ENCODE assay signal across 23 mouse cellular contexts in genomic region chr12:107852921-107853320, GRCm38 (mm10).
DNase-seq lines count a peak whose midpoint lies in the region; ATAC-seq and TF ChIP-seq lines count a peak whose summit lies in the region.
"Had no signal": no experiment of that assay in that cellular context is flagged by ENCODE, and none has a peak within 500 bp of the region (broad histone marks: within the 10 kb centered on the region; RNA-seq: fewer than 3 reads in every experiment).

No protein-coding gene starts in this region.

- no peaks in the 10 kb centered on the region for H3K4me1 ChIP-seq in forebrain, embryonic 11.5 days (replicated peaks; ENCODE audit: control insufficient read depth, insufficient read depth, low read length)
- H3K4me1 ChIP-seq in forebrain, embryonic 13.5 days = no peaks in the 10 kb centered on the region
- H3K4me1 ChIP-seq in lung, embryonic 14.5 days (ENCODE audit: insufficient read depth) = peaks cover 3% of the 10 kb centered on the region; the same call in 1 of the 2 replicates
- no peaks in the 10 kb centered on the region for H3K4me1 ChIP-seq in lung, postnatal 0 days (ENCODE audit: insufficient read depth, low read depth, low read length)
- H3K4me1 ChIP-seq in stomach, embryonic 14.5 days (ENCODE audit: control insufficient read depth, insufficient read depth, low read length) = no peaks in the 10 kb centered on the region
- H3K4me1 ChIP-seq in stomach, postnatal 0 days (replicated peaks; ENCODE audit: control insufficient read depth, insufficient read depth) = peaks cover 2% of the 10 kb centered on the region; the same call in 1 of the 2 replicates
- H3K4me1 ChIP-seq: forebrain, embryonic 10.5 days had no signal

- 66% methylated on average over 7 of the region's 7 CpGs for WGBS in forebrain, embryonic 11.5 days
- WGBS in forebrain, embryonic 13.5 days = 78% methylated on average over 7 of the region's 7 CpGs
- 44% methylated on average over 7 of the region's 7 CpGs for WGBS in lung, embryonic 14.5 days
- WGBS in lung, postnatal 0 days = 38% methylated on average over 7 of the region's 7 CpGs
- WGBS in stomach, embryonic 14.5 days = 38% methylated on average over 7 of the region's 7 CpGs
- 40% methylated on average over 7 of the region's 7 CpGs for WGBS in stomach, postnatal 0 days

- DNase-seq in forebrain, embryonic 11.5 days (ENCODE audit: low spot score) = peak; percentile 39
- peak; percentile 66 for DNase-seq in lung, embryonic 14.5 days
- DNase-seq in lung, postnatal 10 days = no peak
- DNase-seq in lung, postnatal 0 days (ENCODE audit: low spot score) = peak; percentile 56
- DNase-seq in lung, postnatal 4 days = no peak
- DNase-seq in stomach, postnatal 0 days (ENCODE audit: low spot score) = no peak
- DNase-seq: adrenal gland, adult 2 months; adrenal gland, postnatal 10 days; adrenal gland, postnatal 25 days; cerebellum, adult 11 months; cerebellum, adult 18-20 months; cerebellum, adult 8-10 months; cerebellum, adult 9-11 months; cerebellum, postnatal 14 days; cerebellum, postnatal 36 days had no signal

- ATAC-seq in forebrain, embryonic 11.5 days (replicated peaks; ENCODE audit: low FRiP score) = no peak
- ATAC-seq in forebrain, embryonic 13.5 days = no peak
- peak; percentile 45; the same call in 1 of the 2 replicates for ATAC-seq in lung, embryonic 14.5 days (ENCODE audit: insufficient read depth)
- ATAC-seq in lung, postnatal 0 days = peak; percentile 42
- peak; percentile 25; the same call in 1 of the 2 replicates for ATAC-seq in stomach, embryonic 14.5 days (ENCODE audit: insufficient number of reproducible peaks, insufficient read depth, low FRiP score, low read depth)
- ATAC-seq in stomach, postnatal 0 days (ENCODE audit: low FRiP score, low TSS enrichment) = no peak
- ATAC-seq: forebrain, embryonic 14.5 days; forebrain, embryonic 16.5 days had no signal

- H3K27ac ChIP-seq in forebrain, embryonic 11.5 days (ENCODE audit: low read depth, low read length) = no peak overlapping the region
- H3K27ac ChIP-seq in forebrain, embryonic 13.5 days = no peak overlapping the region
- no peak overlapping the region for H3K27ac ChIP-seq in lung, embryonic 14.5 days (ENCODE audit: low read depth)
- no peak overlapping the region for H3K27ac ChIP-seq in lung, postnatal 0 days (ENCODE audit: low read length)
- H3K27ac ChIP-seq in stomach, embryonic 14.5 days (ENCODE audit: low read length) = no peak overlapping the region
- H3K27ac ChIP-seq in stomach, postnatal 0 days (replicated peaks) = no peak overlapping the region
- H3K27ac ChIP-seq: embryonic facial prominence, embryonic 13.5 days; embryonic facial prominence, embryonic 15.5 days; forebrain, embryonic 10.5 days had no signal

- H3K9ac ChIP-seq in forebrain, embryonic 11.5 days (ENCODE audit: low read length) = no peak overlapping the region
- H3K9ac ChIP-seq in forebrain, embryonic 13.5 days = no peak overlapping the region
- H3K9ac ChIP-seq in lung, embryonic 14.5 days = no peak overlapping the region
- H3K9ac ChIP-seq in lung, postnatal 0 days (replicated peaks; ENCODE audit: low read depth) = no peak overlapping the region
- H3K9ac ChIP-seq in stomach, embryonic 14.5 days (replicated peaks; ENCODE audit: low read depth, low read length) = no peak overlapping the region
- H3K9ac ChIP-seq in stomach, postnatal 0 days (ENCODE audit: low read length) = no peak overlapping the region
- H3K9ac ChIP-seq: embryonic facial prominence, embryonic 13.5 days; embryonic facial prominence, embryonic 15.5 days had no signal

- TF ChIP-seq CTCF in lung, embryonic 14.5 days (IDR thresholded peaks at IDR 0.05; ENCODE audit: low read depth) = no peak
- no peak for TF ChIP-seq CTCF in lung, postnatal 0 days (IDR thresholded peaks at IDR 0.05)
- no peak for TF ChIP-seq CTCF in stomach, postnatal 0 days (IDR thresholded peaks at IDR 0.05; ENCODE audit: low read depth)

- H3K27me3 ChIP-seq in forebrain, embryonic 11.5 days (ENCODE audit: control insufficient read depth, insufficient read depth, low read length) = no peaks in the 10 kb centered on the region
- H3K27me3 ChIP-seq in forebrain, embryonic 13.5 days = no peaks in the 10 kb centered on the region
- H3K27me3 ChIP-seq in lung, embryonic 14.5 days (ENCODE audit: insufficient read depth, low read length) = no peaks in the 10 kb centered on the region
- H3K27me3 ChIP-seq in lung, postnatal 0 days (replicated peaks; ENCODE audit: insufficient read depth, low read length) = no peaks in the 10 kb centered on the region
- no peaks in the 10 kb centered on the region for H3K27me3 ChIP-seq in stomach, embryonic 14.5 days (ENCODE audit: control insufficient read depth, insufficient read depth, low read length)
- no peaks in the 10 kb centered on the region for H3K27me3 ChIP-seq in stomach, postnatal 0 days (ENCODE audit: control insufficient read depth, insufficient read depth, low read length)
- H3K27me3 ChIP-seq: embryonic facial prominence, embryonic 13.5 days; embryonic facial prominence, embryonic 15.5 days had no signal

- H3K36me3 ChIP-seq in forebrain, embryonic 11.5 days (ENCODE audit: control insufficient read depth, insufficient read depth, low read length) = no peaks in the 10 kb centered on the region
- H3K36me3 ChIP-seq in forebrain, embryonic 13.5 days (ENCODE audit: poor library complexity, severe bottlenecking) = no peaks in the 10 kb centered on the region
- H3K36me3 ChIP-seq in lung, embryonic 14.5 days (ENCODE audit: insufficient read depth) = no peaks in the 10 kb centered on the region
- H3K36me3 ChIP-seq in lung, postnatal 0 days (ENCODE audit: insufficient read depth, low read length) = no peaks in the 10 kb centered on the region
- no peaks in the 10 kb centered on the region for H3K36me3 ChIP-seq in stomach, embryonic 14.5 days (ENCODE audit: control insufficient read depth, insufficient read depth, low read length)
- no peaks in the 10 kb centered on the region for H3K36me3 ChIP-seq in stomach, postnatal 0 days (ENCODE audit: control insufficient read depth, insufficient read depth, low read length)
- H3K36me3 ChIP-seq: embryonic facial prominence, embryonic 13.5 days; embryonic facial prominence, embryonic 15.5 days; forebrain, embryonic 10.5 days had no signal

- H3K9me3 ChIP-seq in forebrain, embryonic 11.5 days (ENCODE audit: control insufficient read depth, low read length) = no peaks in the 10 kb centered on the region
- no peaks in the 10 kb centered on the region for H3K9me3 ChIP-seq in forebrain, embryonic 13.5 days (replicated peaks)
- H3K9me3 ChIP-seq in lung, embryonic 14.5 days (ENCODE audit: low read depth, low read length) = no peaks in the 10 kb centered on the region
- H3K9me3 ChIP-seq in lung, postnatal 0 days (ENCODE audit: low read length) = no peaks in the 10 kb centered on the region
- H3K9me3 ChIP-seq in stomach, embryonic 14.5 days (ENCODE audit: control insufficient read depth, low read depth, low read length) = no peaks in the 10 kb centered on the region
- H3K9me3 ChIP-seq in stomach, postnatal 0 days (ENCODE audit: control insufficient read depth, low read length) = no peaks in the 10 kb centered on the region
- H3K9me3 ChIP-seq: embryonic facial prominence, embryonic 13.5 days; embryonic facial prominence, embryonic 15.5 days; forebrain, embryonic 10.5 days had no signal

- peak; percentile 28; the same call in 1 of the 2 replicates for TF ChIP-seq EP300 in lung, postnatal 0 days (IDR thresholded peaks at IDR 0.05)
- TF ChIP-seq EP300 in stomach, postnatal 0 days (optimal IDR thresholded peaks at IDR 0.05) = no peak

- no peak overlapping the region for H3K4me2 ChIP-seq in forebrain, embryonic 11.5 days (ENCODE audit: low read depth, low read length, severe bottlenecking)
- no peak overlapping the region for H3K4me2 ChIP-seq in forebrain, embryonic 13.5 days
- no peak overlapping the region for H3K4me2 ChIP-seq in lung, embryonic 14.5 days
- no peak overlapping the region for H3K4me2 ChIP-seq in lung, postnatal 0 days (replicated peaks; ENCODE audit: low read depth, low read length)
- no peak overlapping the region for H3K4me2 ChIP-seq in stomach, embryonic 14.5 days (replicated peaks; ENCODE audit: low read depth, low read length)
- no peak overlapping the region for H3K4me2 ChIP-seq in stomach, postnatal 0 days (replicated peaks; ENCODE audit: low read depth)
- H3K4me2 ChIP-seq: embryonic facial prominence, embryonic 13.5 days; embryonic facial prominence, embryonic 15.5 days had no signal

- H3K4me3 ChIP-seq in forebrain, embryonic 11.5 days (ENCODE audit: low read depth, low read length) = no peak overlapping the region
- H3K4me3 ChIP-seq in forebrain, embryonic 13.5 days = no peak overlapping the region
- no peak overlapping the region for H3K4me3 ChIP-seq in lung, embryonic 14.5 days (ENCODE audit: low read depth, low read length)
- H3K4me3 ChIP-seq in lung, postnatal 0 days (ENCODE audit: low read depth, low read length) = no peak overlapping the region
- H3K4me3 ChIP-seq in stomach, embryonic 14.5 days (ENCODE audit: low read depth, low read length) = no peak overlapping the region
- no peak overlapping the region for H3K4me3 ChIP-seq in stomach, postnatal 0 days (ENCODE audit: low read depth, low read length)
- H3K4me3 ChIP-seq: embryonic facial prominence, embryonic 13.5 days; embryonic facial prominence, embryonic 15.5 days; erythroblast, embryonic 14.5 days; forebrain, embryonic 10.5 days had no signal

Comparison
In these comparisons a context has a peak if more than half of its experiments do, and no peak if none do; other contexts are left out.
1. ATAC-seq: peak in lung, embryonic 14.5 days (single experiment), lung, postnatal 0 days (single experiment) and stomach, embryonic 14.5 days (single experiment); none in forebrain, embryonic 11.5 days (single experiment), forebrain, embryonic 13.5 days (single experiment) and stomach, postnatal 0 days (single experiment).
2. DNase-seq: peak in forebrain, embryonic 11.5 days (single experiment), lung, embryonic 14.5 days (single experiment) and lung, postnatal 0 days (single experiment); none in lung, postnatal 10 days (single experiment), lung, postnatal 4 days (0 of 2) and stomach, postnatal 0 days (single experiment).